Comparison of ENCODE assay signal across 30 mouse cellular contexts in the genomic region with DNA sequence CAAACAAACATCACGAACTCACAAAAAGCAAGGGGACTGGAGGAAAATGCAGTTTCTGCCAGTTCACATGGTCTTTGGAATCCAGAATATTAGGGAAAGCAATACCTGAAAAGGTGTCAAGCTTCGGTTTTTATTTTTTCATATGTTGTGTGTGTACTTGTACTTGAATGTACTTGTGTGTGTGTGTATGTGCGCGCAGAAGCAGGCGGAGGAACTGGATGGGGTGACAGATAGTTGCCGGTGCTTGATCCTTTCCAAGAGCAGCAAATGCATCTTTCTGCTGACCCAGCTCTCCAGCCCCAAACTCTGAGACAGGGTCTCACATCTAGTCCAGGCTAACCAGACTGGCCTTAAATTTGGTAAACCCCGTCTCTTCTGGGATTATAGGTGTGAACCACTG. TPM values are rescaled to one million over a fixed set of nuclear protein-coding genes. Genes with fewer than 3 reads are reported as not detected.
A peak's percentile ranks its signal among the peaks of the same experiment; 100 is the strongest.
DNase-seq lines count a peak whose midpoint lies in the region; ATAC-seq and TF ChIP-seq lines count a peak whose summit lies in the region.
"Had no signal": no experiment of that assay in that cellular context is flagged by ENCODE, and none has a peak within 500 bp of the region (broad histone marks: within the 10 kb centered on the region; RNA-seq: fewer than 3 reads in every experiment).

No protein-coding gene starts in this region.

- no peaks in the 10 kb centered on the region for H3K27me3 ChIP-seq in heart, embryonic 16.5 days (ENCODE audit: control insufficient read depth, insufficient read depth, low read length)
- H3K27me3 ChIP-seq in lung, embryonic 14.5 days (ENCODE audit: insufficient read depth, low read length) = no peaks in the 10 kb centered on the region
- H3K27me3 ChIP-seq in embryonic facial prominence, embryonic 15.5 days = no peaks in the 10 kb centered on the region
- H3K27me3 ChIP-seq in myocyte (ENCODE audit: control insufficient read depth, insufficient read depth, insufficient read length) = no peaks in the 10 kb centered on the region
- H3K27me3 ChIP-seq: intestine, embryonic 15.5 days; neural tube, embryonic 15.5 days had no signal

- H3K9ac ChIP-seq in heart, embryonic 16.5 days (ENCODE audit: low read length) = no peak overlapping the region
- H3K9ac ChIP-seq in lung, embryonic 14.5 days = no peak overlapping the region
- H3K9ac ChIP-seq in embryonic facial prominence, embryonic 15.5 days = no peak overlapping the region
- H3K9ac ChIP-seq: intestine, embryonic 15.5 days; neural tube, embryonic 15.5 days had no signal

- DNase-seq in heart, adult 18-20 months = no peak
- no peak for DNase-seq in lung, embryonic 14.5 days
- no peak for DNase-seq in lung, postnatal 4 days
- no peak for DNase-seq in layer of hippocampus, adult 8-10 months (ENCODE audit: low spot score in 2 of 2)
- DNase-seq: adrenal gland, adult 8-10 months; cerebellum, adult 2 months; cerebellum, postnatal 25 days; gastrocnemius, postnatal 14 days; heart, adult 11 months; kidney, adult 8-10 months; kidney, postnatal 10 days; lung, adult 18-20 months; right cerebral cortex, adult 18-20 months; right cerebral cortex, postnatal 4 days had no signal

- H3K9me3 ChIP-seq in heart, embryonic 16.5 days (replicated peaks; ENCODE audit: control insufficient read depth, low read length) = no peaks in the 10 kb centered on the region
- no peaks in the 10 kb centered on the region for H3K9me3 ChIP-seq in lung, embryonic 14.5 days (ENCODE audit: low read depth, low read length)
- no peaks in the 10 kb centered on the region for H3K9me3 ChIP-seq in embryonic facial prominence, embryonic 15.5 days (replicated peaks)
- H3K9me3 ChIP-seq: forebrain, embryonic 10.5 days; intestine, embryonic 15.5 days; midbrain, embryonic 10.5 days; neural tube, embryonic 15.5 days had no signal

- ATAC-seq in heart, embryonic 16.5 days (replicated peaks; ENCODE audit: extremely low read depth, insufficient read depth, low FRiP score) = no peak
- no peak for ATAC-seq in lung, embryonic 14.5 days (ENCODE audit: insufficient read depth)
- ATAC-seq in embryonic facial prominence, embryonic 15.5 days (ENCODE audit: insufficient number of reproducible peaks, low FRiP score, low TSS enrichment, low read depth) = no peak
- ATAC-seq: activated CD4-positive, CD25-positive, alpha-beta regulatory T cell, adult 4 months; forebrain, embryonic 16.5 days; hindbrain, embryonic 16.5 days; intestine, embryonic 15.5 days had no signal

- H3K79me2 ChIP-seq in myocyte (ENCODE audit: control insufficient read depth, insufficient read depth) = peaks cover 10% of the 10 kb centered on the region

- H3K27ac ChIP-seq in heart, embryonic 16.5 days (ENCODE audit: low read length) = peak overlapping the region; percentile 39; the same call in 1 of the 2 replicates
- peak overlapping the region; percentile 33; the same call in 1 of the 2 replicates for H3K27ac ChIP-seq in lung, embryonic 14.5 days (ENCODE audit: low read depth)
- peak overlapping the region; percentile 45 for H3K27ac ChIP-seq in embryonic facial prominence, embryonic 15.5 days (replicated peaks)
- H3K27ac ChIP-seq: forebrain, embryonic 10.5 days; intestine, embryonic 15.5 days; midbrain, embryonic 10.5 days; neural tube, embryonic 15.5 days had no signal

- TF ChIP-seq POLR2A in myocyte (IDR thresholded peaks at IDR 0.05; ENCODE audit: insufficient read length, low read depth) = no peak

- no peak for TF ChIP-seq CTCF in lung, embryonic 14.5 days (IDR thresholded peaks at IDR 0.05; ENCODE audit: low read depth)

- no peak overlapping the region for H3K4me2 ChIP-seq in heart, embryonic 16.5 days (ENCODE audit: low read depth, low read length)
- no peak overlapping the region for H3K4me2 ChIP-seq in lung, embryonic 14.5 days
- no peak overlapping the region for H3K4me2 ChIP-seq in embryonic facial prominence, embryonic 15.5 days (replicated peaks)
- no peak overlapping the region for H3K4me2 ChIP-seq in myocyte (ENCODE audit: low read depth)
- H3K4me2 ChIP-seq: intestine, embryonic 15.5 days had no signal

- H3K4me1 ChIP-seq in heart, embryonic 16.5 days (ENCODE audit: control insufficient read depth, insufficient read depth, low read length) = peaks cover 11% of the 10 kb centered on the region
- 0 out of 2 replicates have a peak, but pooled peaks cover 5% of the 10 kb centered on the region for H3K4me1 ChIP-seq in lung, embryonic 14.5 days (ENCODE audit: insufficient read depth)
- H3K4me1 ChIP-seq in embryonic facial prominence, embryonic 15.5 days = peaks cover 12% of the 10 kb centered on the region; the same call in 1 of the 2 replicates

- peaks cover 7% of the 10 kb centered on the region; the same call in 1 of the 2 replicates for H3K36me3 ChIP-seq in heart, embryonic 16.5 days (ENCODE audit: control insufficient read depth, insufficient read depth)
- H3K36me3 ChIP-seq in lung, embryonic 14.5 days (ENCODE audit: insufficient read depth) = peaks cover 33% of the 10 kb centered on the region
- H3K36me3 ChIP-seq in embryonic facial prominence, embryonic 15.5 days = peaks cover 25% of the 10 kb centered on the region
- peaks cover 33% of the 10 kb centered on the region for H3K36me3 ChIP-seq in myocyte (ENCODE audit: control insufficient read depth, insufficient read depth)

- H3K4me3 ChIP-seq in heart, embryonic 16.5 days (ENCODE audit: low read length) = no peak overlapping the region
- H3K4me3 ChIP-seq in lung, embryonic 14.5 days (ENCODE audit: low read depth, low read length) = no peak overlapping the region
- no peak overlapping the region for H3K4me3 ChIP-seq in embryonic facial prominence, embryonic 15.5 days (replicated peaks)
- H3K4me3 ChIP-seq in myocyte = no peak overlapping the region
- H3K4me3 ChIP-seq: intestine, embryonic 15.5 days; midbrain, embryonic 10.5 days; neural tube, embryonic 15.5 days had no signal

- no peak overlapping the region for H3ac ChIP-seq in myocyte (ENCODE audit: control insufficient read depth, insufficient read length)

- WGBS in heart, embryonic 16.5 days = 91% methylated on average over 7 of the region's 7 CpGs
- 86% methylated on average over 7 of the region's 7 CpGs for whole genome bisulfite sequencing in lung, embryonic 14.5 days
- WGBS in embryonic facial prominence, embryonic 15.5 days = 91% methylated on average over 7 of the region's 7 CpGs

TF ChIP-seq in myocyte, 11 proteins besides CTCF, POLR2A, EP300 and RAD21:
- no peak for TF ChIP-seq MYOG (IDR thresholded peaks at IDR 0.05; ENCODE audit: control insufficient read depth in 1 of 3, insufficient read depth in 1 of 3, insufficient read length in 2 of 3, low read depth in 2 of 3)
- peak; percentile 53 for TF ChIP-seq POLR2AphosphoS2 (IDR thresholded peaks at IDR 0.05; ENCODE audit: insufficient read length, low read depth)
- TF ChIP-seq MYOD1 (IDR thresholded peaks at IDR 0.05; ENCODE audit: control insufficient read depth in 1 of 3, insufficient read length in 2 of 3, low read depth in 2 of 3) = no peak
TF ChIP-seq in myocyte: peak in this region for 1.

RNA-seq across cellular contexts. Expression of gene Strada, which starts 7.1 kb away (rescaled TPM):
- 17.5 and 21.9 TPM in 2 replicates for polyA plus RNA-seq in heart, embryonic 16.5 days (2015; fragmentation: Nextera tagmentation; extraction: Ambion mirVana)
- total RNA-seq in heart, adult 18-20 months (2021) = 1 to 10 TPM; 6.2 to 8.0 TPM
- polyA plus RNA-seq in lung, embryonic 14.5 days (2014; fragmentation: Nextera tagmentation; extraction: Ambion mirVana) = 31.7 and 32.6 TPM in 2 replicates
- 28.4 and 29.3 TPM in 2 replicates for polyA plus RNA-seq in embryonic facial prominence, embryonic 15.5 days (2015; fragmentation: Nextera tagmentation; extraction: Ambion mirVana)
- 25.9 TPM for polyA plus RNA-seq in myocyte (2012; fragmentation: generic; extraction: Trizol)
- 10 to 100 TPM; 29.2 to 33.2 (median 31.0) TPM for total RNA-seq in layer of hippocampus, adult 8-10 months (2022)

RNA-seq across cellular contexts. Expression of gene Ccdc47, which starts 21.3 kb away (rescaled TPM):
- polyA plus RNA-seq in heart, embryonic 16.5 days (2015; fragmentation: Nextera tagmentation; extraction: Ambion mirVana) = 101 and 110 TPM in 2 replicates
- total RNA-seq in heart, adult 18-20 months (2021) = 10 to 100 TPM; 70.0 to 74.0 TPM
- 66.5 and 69.6 TPM in 2 replicates for polyA plus RNA-seq in lung, embryonic 14.5 days (2014; fragmentation: Nextera tagmentation; extraction: Ambion mirVana)
- polyA plus RNA-seq in embryonic facial prominence, embryonic 15.5 days (2015; fragmentation: Nextera tagmentation; extraction: Ambion mirVana) = 88.9 and 91.8 TPM in 2 replicates
- polyA plus RNA-seq in myocyte (2012; fragmentation: generic; extraction: Trizol) = 31.6 TPM
- 10 to 100 TPM; 82.3 to 98.3 (median 92.6) TPM for total RNA-seq in layer of hippocampus, adult 8-10 months (2022)

RNA-seq across cellular contexts. Expression of gene Ddx42, which starts 21.8 kb away (rescaled TPM):
- polyA plus RNA-seq in heart, embryonic 16.5 days (2015; fragmentation: Nextera tagmentation; extraction: Ambion mirVana) = 46.5 and 47.2 TPM in 2 replicates
- total RNA-seq in heart, adult 18-20 months (2021) = 10 to 100 TPM; 24.1 to 26.7 TPM
- 75.5 and 82.1 TPM in 2 replicates for polyA plus RNA-seq in lung, embryonic 14.5 days (2014; fragmentation: Nextera tagmentation; extraction: Ambion mirVana)
- 71.1 and 77.5 TPM in 2 replicates for polyA plus RNA-seq in embryonic facial prominence, embryonic 15.5 days (2015; fragmentation: Nextera tagmentation; extraction: Ambion mirVana)
- 22.0 TPM for polyA plus RNA-seq in myocyte (2012; fragmentation: generic; extraction: Trizol)
- 10 to 100 TPM; 65.3 to 71.1 (median 69.4) TPM for total RNA-seq in layer of hippocampus, adult 8-10 months (2022)

RNA-seq across cellular contexts. Expression of gene Limd2, which starts 34.2 kb away (rescaled TPM):
- 95.5 and 107 TPM in 2 replicates for polyA plus RNA-seq in heart, embryonic 16.5 days (2015; fragmentation: Nextera tagmentation; extraction: Ambion mirVana)
- 10 to 100 TPM in 1 of 2 experiments, 1 to 10 TPM in 1; 3.5 to 12.3 TPM for total RNA-seq in heart, adult 18-20 months (2021)
- 211 and 229 TPM in 2 replicates for polyA plus RNA-seq in lung, embryonic 14.5 days (2014; fragmentation: Nextera tagmentation; extraction: Ambion mirVana)
- 250 and 257 TPM in 2 replicates for polyA plus RNA-seq in embryonic facial prominence, embryonic 15.5 days (2015; fragmentation: Nextera tagmentation; extraction: Ambion mirVana)
- polyA plus RNA-seq in myocyte (2012; fragmentation: generic; extraction: Trizol) = 36.4 TPM
- total RNA-seq in layer of hippocampus, adult 8-10 months (2022) = 100 to 1,000 TPM; 111 to 131 (median 122) TPM

RNA-seq across cellular contexts. Expression of gene Gm10840, which starts 34.2 kb away (rescaled TPM):
- not detected in 2 replicates for polyA plus RNA-seq in heart, embryonic 16.5 days (2015; fragmentation: Nextera tagmentation; extraction: Ambion mirVana)
- total RNA-seq in heart, adult 18-20 months (2021) = not detected
- not detected in 2 replicates for polyA plus RNA-seq in lung, embryonic 14.5 days (2014; fragmentation: Nextera tagmentation; extraction: Ambion mirVana)
- polyA plus RNA-seq in embryonic facial prominence, embryonic 15.5 days (2015; fragmentation: Nextera tagmentation; extraction: Ambion mirVana) = 0.71 TPM in 1 of 2 replicates, not detected in the other
- polyA plus RNA-seq in myocyte (2012; fragmentation: generic; extraction: Trizol) = not detected
- 1 to 10 TPM in 1 of 4 experiments, not detected in 3; 1.4 TPM for total RNA-seq in layer of hippocampus, adult 8-10 months (2022)
- total RNA-seq: adrenal gland, adult 8-10 months; gastrocnemius, postnatal 14 days; layer of hippocampus, postnatal 14 days; MEL; midbrain, postnatal 0 days had no signal
- polyA plus RNA-seq: activated CD4-positive, CD25-positive, alpha-beta regulatory T cell, adult 4 months; C2C12; cerebellum, adult 2 months; hindbrain, embryonic 16.5 days; intestine, embryonic 15.5 days; midbrain, embryonic 10.5 days; midbrain, postnatal 0 days; neural tube, embryonic 15.5 days; stomach, embryonic 14.5 days; urinary bladder, adult 2 months had no signal
